Mouse (Mus musculus): ENCODE measurements at regions not wholly inside any gene's neighbourhood (a gene's known extent, or its start where the extent isn't known, plus 50 kb on each side); places are given as distances from the start of the nearest gene placed in this dataset.

- no peak for DNase-seq (ENCODE audit: low spot score in 2 of 2)
Observed at GRCm38 (mm10) chr8:89325751-89326351, 281.9 kb upstream of the Sall1 start.

- no peak for DNase-seq (ENCODE audit: low spot score in 2 of 2)
Observed at GRCm38 (mm10) chr8:89325248-89325645, 281.3 kb upstream of the Sall1 start.

- DNase-seq (ENCODE audit: low spot score in 2 of 2) = no peak
Observed at GRCm38 (mm10) chr8:89324462-89325247, 280.7 kb upstream of the Sall1 start.

GRCm38 (mm10) chr8:89317514-89318289 lies 273.7 kb upstream of the Sall1 start:
- DNase-seq (ENCODE audit: low spot score in 2 of 2) = no peak

- no peak for DNase-seq (ENCODE audit: low spot score in 2 of 2)
Observed at GRCm38 (mm10) chr8:89316566-89317175, 272.7 kb upstream of the Sall1 start.

- no peak for DNase-seq (ENCODE audit: low spot score in 2 of 2)
Observed at GRCm38 (mm10) chr8:89314907-89315306, 270.9 kb upstream of the Sall1 start.

GRCm38 (mm10) chr8:89310696-89311214 lies 266.8 kb upstream of the Sall1 start:
- DNase-seq (ENCODE audit: low spot score in 2 of 2) = no peak

- DNase-seq (ENCODE audit: low spot score in 2 of 2) = no peak
Observed at GRCm38 (mm10) chr8:89309591-89309990, 265.6 kb upstream of the Sall1 start.

GRCm38 (mm10) chr8:89308950-89309349 lies 265.0 kb upstream of the Sall1 start:
- DNase-seq (ENCODE audit: low spot score in 2 of 2) = no peak

- no peak for DNase-seq (ENCODE audit: low spot score in 2 of 2)
Observed at GRCm38 (mm10) chr8:89308532-89308931, 264.6 kb upstream of the Sall1 start.

- DNase-seq (ENCODE audit: low spot score in 2 of 2) = no peak
Observed at GRCm38 (mm10) chr8:89307601-89308000, 263.6 kb upstream of the Sall1 start.

- no peak for DNase-seq (ENCODE audit: low spot score in 2 of 2)
Observed at GRCm38 (mm10) chr8:89307085-89307484, 263.1 kb upstream of the Sall1 start.

GRCm38 (mm10) chr8:89304116-89304515 lies 260.2 kb upstream of the Sall1 start:
- DNase-seq (ENCODE audit: low spot score in 2 of 2) = no peak

- no peak for DNase-seq (ENCODE audit: low spot score in 2 of 2)
Observed at GRCm38 (mm10) chr8:89303326-89303725, 259.4 kb upstream of the Sall1 start.

GRCm38 (mm10) chr8:89299637-89300036 lies 255.7 kb upstream of the Sall1 start:
- DNase-seq (ENCODE audit: low spot score in 2 of 2) = no peak

GRCm38 (mm10) chr8:89295686-89296085 lies 251.7 kb upstream of the Sall1 start:
- no peak for DNase-seq (ENCODE audit: low spot score in 2 of 2)

GRCm38 (mm10) chr8:89289017-89289416 lies 245.1 kb upstream of the Sall1 start:
- no peak for DNase-seq (ENCODE audit: low spot score in 2 of 2)

GRCm38 (mm10) chr8:89284871-89285564 lies 241.1 kb upstream of the Sall1 start:
- no peak for DNase-seq (ENCODE audit: low spot score in 2 of 2)

GRCm38 (mm10) chr8:89283105-89284096 lies 239.4 kb upstream of the Sall1 start:
- no peak for DNase-seq (ENCODE audit: low spot score in 2 of 2)

- DNase-seq (ENCODE audit: low spot score in 2 of 2) = no peak
Observed at GRCm38 (mm10) chr8:89279844-89280243, 235.9 kb upstream of the Sall1 start.
